Mouse (Mus musculus) cerebellum, adult 8-10 months (tissue): ENCODE measurements at regions not wholly inside any gene's neighbourhood (a gene's known extent, or its start where the extent isn't known, plus 50 kb on each side); places are given as distances from the start of the nearest gene placed in this dataset.

ENCODE experiments used
- DNase-seq: peaks from one replicate; pipeline ENCODE4 v3.0.0; 2022

- no peak for DNase-seq
Observed at GRCm38 (mm10) chr6:127349479-127350110, 97.0 kb upstream of the Parp11 start.

DNA sequence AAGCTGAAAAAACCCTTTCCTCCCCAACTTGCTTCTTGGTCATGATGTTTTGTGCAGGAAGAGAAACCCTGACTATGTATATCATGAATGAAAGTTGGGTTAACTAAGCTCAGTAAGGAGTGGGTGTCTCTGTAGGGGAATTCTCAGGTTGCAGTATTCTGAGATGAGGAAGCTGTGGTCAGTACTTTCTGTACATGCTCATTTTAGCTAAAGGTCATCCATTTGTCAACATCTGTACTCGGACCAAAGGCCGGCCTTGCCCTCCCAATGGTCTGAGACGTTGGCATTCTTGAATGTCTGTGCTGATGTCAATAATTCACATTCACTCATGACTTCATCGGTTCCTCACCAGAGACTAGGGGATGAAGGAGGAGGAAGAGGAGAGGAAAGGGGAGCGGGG, 94.9 kb upstream of the Parp11 start:
- DNase-seq: no peak

- no peak for DNase-seq
Observed at GRCm38 (mm10) chr6:127355112-127355511, 91.5 kb upstream of the Parp11 start.

DNA sequence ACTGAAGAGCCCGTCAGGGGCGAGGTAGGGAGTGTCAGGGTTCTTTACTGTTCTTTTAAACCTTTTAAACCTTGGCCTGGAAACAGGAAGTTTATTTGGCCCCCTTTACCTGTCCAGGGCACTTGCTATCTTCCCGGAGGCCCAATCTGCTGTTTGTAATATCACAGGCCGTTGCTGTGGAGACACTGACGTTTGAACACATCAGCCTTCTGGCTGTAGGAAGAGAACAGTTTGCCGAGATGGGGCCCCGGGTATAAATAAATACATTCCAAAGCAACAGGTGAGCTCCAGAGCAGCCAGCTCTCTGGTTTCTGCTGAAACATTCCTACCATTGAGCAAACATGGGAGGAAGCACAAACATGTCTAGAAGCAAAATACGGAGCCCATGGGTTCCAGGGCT, 90.2 kb upstream of the Parp11 start:
- no peak for DNase-seq

GRCm38 (mm10) chr6:127358805-127359204, 87.8 kb upstream of the Parp11 start:
- DNase-seq: no peak

- DNase-seq: peak; percentile 39
Observed at GRCm38 (mm10) chr6:127359391-127359874, 87.2 kb upstream of the Parp11 start.

- DNase-seq: no peak
Observed at GRCm38 (mm10) chr6:127362166-127362565, 84.5 kb upstream of the Parp11 start.

GRCm38 (mm10) chr6:127362966-127363752, 83.5 kb upstream of the Parp11 start:
- no peak for DNase-seq

GRCm38 (mm10) chr6:127363871-127364590, 82.6 kb upstream of the Parp11 start:
- DNase-seq: no peak

DNA sequence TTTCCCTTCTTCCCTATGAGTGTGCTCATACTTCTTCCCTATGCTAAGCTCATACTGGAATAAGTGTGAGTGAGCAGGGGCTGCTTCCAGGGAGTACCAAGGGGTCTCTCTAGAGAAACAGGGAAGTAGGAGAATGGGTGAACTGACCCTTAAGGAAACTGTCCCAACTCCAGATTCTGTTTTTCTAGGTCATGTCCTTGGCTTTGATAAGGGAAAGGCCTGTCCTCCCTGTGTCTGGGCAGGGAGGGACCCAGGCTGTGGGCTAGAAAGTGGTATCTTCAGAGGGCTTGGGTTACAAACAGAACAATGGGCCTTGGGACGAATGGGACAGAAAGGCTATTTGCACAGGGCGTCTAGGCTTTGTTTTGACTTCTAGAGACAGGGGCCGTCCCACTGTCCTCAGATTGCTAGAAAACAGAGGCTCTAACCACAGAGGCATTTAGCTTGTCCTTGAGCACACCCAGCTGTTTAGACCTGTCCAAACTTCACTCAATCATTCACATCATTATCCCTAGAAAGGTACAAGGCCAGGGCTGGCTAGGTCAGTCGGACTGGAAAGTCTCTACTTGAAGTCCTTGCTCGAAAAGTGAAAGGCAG, 82.0 kb upstream of the Parp11 start:
- no peak for DNase-seq

DNA sequence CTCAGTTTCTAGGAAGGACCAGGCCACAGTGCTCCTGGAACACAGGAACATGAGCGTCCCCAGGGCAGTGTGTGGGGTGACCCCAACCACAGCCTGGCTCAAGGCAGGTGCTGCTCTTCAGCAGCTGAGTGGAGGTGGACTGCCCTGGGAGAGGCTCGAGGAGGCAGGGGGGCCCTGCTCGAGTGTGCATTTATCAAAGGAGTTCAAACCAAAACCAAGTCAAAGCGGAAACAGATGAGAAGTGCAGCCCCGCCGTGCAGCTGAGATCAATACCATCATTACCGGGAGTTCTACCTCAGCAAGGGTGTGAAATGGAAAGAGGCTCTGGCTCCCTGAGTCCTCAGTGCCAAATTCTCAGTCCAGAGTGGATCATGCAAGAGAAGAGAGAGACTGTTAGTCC, 81.4 kb upstream of the Parp11 start:
- no peak for DNase-seq

GRCm38 (mm10) chr6:127365651-127366050, 81.0 kb upstream of the Parp11 start:
- DNase-seq: no peak

DNA sequence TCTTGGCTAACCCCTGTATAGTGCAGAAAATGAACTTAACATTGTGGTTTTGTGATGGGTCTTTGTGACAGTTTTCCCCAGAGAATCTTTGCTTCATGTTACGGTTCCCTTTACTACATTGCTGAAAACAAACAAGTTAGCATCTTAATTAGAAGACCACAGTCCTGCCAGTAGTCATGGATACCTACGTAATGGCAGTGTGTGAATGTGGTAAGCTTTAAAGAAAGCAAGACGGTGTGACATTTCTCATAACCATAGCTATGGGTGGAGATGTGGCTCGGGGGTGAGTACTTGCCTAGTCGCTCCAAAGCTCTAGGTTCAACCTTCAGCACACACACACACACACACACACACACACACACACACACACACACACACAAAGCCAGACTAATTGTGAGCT, 73.6 kb upstream of the Parp11 start:
- DNase-seq: no peak

- no peak for DNase-seq
Observed at GRCm38 (mm10) chr6:127373797-127374463, 72.7 kb upstream of the Parp11 start.

DNA sequence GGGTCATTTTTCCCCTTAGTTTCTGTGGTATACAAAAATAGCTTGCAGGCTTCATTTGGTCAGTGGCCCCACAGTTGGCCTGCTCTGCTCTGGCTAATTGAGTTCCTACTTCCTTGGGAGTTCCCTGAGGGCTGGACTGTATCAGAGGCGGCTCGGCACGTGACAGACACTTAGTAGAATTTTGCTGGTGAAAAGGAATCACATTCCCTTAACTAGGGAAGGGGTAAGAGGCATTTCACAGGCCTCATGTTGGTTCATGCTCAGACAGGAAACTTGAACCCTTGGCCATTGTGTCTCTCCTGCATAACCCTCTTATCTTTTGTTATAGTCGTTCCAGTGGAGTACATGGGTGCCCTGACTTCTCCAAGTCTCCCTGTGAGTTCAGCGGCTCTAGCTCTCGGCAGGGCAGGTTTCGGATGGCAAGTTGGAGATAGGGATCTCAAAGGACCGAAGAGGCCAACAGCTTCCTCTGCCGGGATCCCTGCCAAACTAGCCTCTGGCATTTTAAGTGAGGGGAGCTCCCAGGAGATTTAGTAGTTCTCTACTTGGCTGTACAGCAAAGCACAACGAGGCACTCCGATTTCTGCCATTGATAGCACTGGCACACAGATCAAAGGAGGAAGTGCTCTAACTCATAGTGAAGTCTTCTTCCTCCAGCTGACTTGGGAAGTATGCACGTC, 72.0 kb upstream of the Parp11 start:
- DNase-seq: no peak

DNA sequence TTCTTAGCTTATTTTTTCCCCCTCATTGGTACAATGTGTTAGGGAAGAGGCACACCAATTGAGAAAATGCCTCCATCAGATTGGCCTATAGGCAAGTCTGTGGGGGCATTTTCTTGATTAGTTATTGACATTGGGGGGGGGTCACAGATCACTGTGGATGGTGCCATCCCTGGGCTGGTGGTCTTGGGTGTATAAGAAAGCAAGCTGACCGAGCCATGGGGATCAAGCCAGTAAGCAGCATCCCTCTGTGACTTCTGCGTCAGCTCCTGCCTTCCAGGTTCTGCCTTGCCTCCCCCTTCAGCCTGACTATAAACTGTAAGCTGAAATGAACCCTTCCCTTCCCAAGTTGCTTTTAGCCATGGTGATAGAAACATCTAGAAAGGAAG, 71.5 kb upstream of the Parp11 start:
- no peak for DNase-seq

DNA sequence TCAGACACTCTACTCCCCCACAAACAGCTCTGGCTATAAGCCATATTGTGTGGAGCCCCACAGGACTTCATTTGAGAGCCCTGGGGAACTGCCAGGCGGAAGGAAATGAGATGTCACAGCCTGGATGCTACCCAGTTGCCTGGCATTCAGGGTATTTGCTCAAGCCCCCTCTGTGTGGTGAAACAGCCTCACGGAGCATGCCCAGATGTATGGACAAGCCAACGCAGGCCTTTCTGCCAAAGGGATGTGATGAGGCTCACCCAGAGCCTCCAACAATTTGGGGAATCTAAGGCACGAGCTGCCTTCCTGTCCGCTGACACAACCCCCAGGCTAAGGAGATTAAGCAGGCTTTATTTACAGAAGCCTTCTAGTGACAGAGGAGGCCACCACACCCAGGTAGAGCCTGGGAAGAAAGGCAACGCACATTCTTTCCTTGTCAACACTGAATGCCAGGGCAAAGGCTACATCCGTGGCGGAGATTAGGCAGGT, 70.9 kb upstream of the Parp11 start:
- DNase-seq: no peak

DNA sequence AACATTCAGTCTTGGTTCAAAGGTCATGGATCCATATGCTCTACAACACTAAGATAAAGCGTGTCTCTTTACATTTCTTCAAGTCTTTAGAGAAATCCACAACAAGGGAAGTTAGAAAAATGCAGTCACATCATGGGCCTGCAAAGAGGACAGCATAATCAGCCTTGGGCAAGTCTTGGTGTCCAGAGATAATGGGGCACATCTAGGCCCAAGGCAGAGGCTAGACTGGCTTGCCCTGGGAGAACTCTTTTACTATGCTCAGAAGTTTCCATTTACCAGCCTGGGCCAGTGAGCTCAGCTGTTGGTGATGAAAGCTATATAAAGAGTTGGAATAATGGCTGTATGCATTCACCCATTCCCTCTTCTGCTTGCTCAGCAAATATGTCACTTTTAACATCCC, 67.9 kb upstream of the Parp11 start:
- no peak for DNase-seq

DNA sequence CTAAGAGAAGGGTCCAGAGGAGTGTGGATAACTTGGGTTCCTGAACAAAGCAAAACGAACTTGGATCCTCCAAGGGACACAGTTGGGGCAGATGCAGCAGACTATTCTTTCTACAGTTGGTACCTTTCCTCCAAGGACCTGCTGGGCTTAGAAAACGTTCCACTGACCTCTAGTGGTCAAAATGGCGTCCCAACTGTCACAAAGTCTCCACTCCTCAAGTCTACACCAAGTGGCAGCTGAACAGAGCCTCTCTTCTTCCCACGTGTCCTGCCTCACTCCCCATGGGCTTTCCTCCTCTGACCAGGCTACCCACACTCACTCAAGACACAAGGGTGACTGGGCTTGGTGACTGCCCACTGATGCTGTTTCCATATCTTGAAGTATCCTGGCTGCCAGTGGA, 67.1 kb upstream of the Parp11 start:
- peak; percentile 11 for DNase-seq

GRCm38 (mm10) chr6:127381148-127381888, 65.3 kb upstream of the Parp11 start:
- DNase-seq: no peak

GRCm38 (mm10) chr6:127391258-127392011, 55.2 kb upstream of the Parp11 start:
- no peak for DNase-seq
